Mouse (Mus musculus) cerebellum, adult 2 months (tissue): ENCODE measurements at regions not wholly inside any gene's neighbourhood (a gene's known extent, or its start where the extent isn't known, plus 50 kb on each side); places are given as distances from the start of the nearest gene placed in this dataset.
A peak's percentile ranks its signal among the peaks of the same experiment; 100 is the strongest.

Source experiments
- DNase-seq, 2 experiments: peaks; one replicate each; pipeline ENCODE4 v3.0.0; 2021
- H3K27ac ChIP-seq: fragments of 200-500 bp; 2 replicates; pipeline ENCODE4 v1.5.1; 2012; ENCODE audit warnings: low read length, control low read depth, inconsistent platforms; ENCODE audit not compliant: insufficient read depth
- H3K27me3 ChIP-seq: fragments of 200-500 bp; 2 replicates; pipeline ENCODE4 v1.6.1; 2012; ENCODE audit warnings: inconsistent platforms, mild to moderate bottlenecking, low read length, moderate library complexity; ENCODE audit not compliant: control insufficient read depth, insufficient read depth
- H3K4me1 ChIP-seq: fragments of 200-500 bp; 2 replicates; pipeline ENCODE4 v1.6.1; 2011; ENCODE audit warnings: low read length; ENCODE audit not compliant: control insufficient read depth, insufficient read depth
- H3K4me3 ChIP-seq: fragments of 200-500 bp; replicated peaks from 2 replicates; pipeline ENCODE3; 2011; ENCODE audit warnings: mild to moderate bottlenecking, low read depth, low read length, control low read depth; ENCODE audit not compliant: insufficient read depth
- CTCF ChIP-seq: fragments of 200-500 bp; IDR thresholded peaks from 2 replicates; pipeline ENCODE4 v1.5.1; 2011; ENCODE audit warnings: low read depth, mild to moderate bottlenecking, control low read depth, low read length, moderate library complexity, borderline replicate concordance; ENCODE audit not compliant: insufficient read depth
- POLR2A ChIP-seq: fragments of 200-500 bp; IDR thresholded peaks from 2 replicates; pipeline ENCODE4 v1.6.1; 2011; ENCODE audit warnings: low read length, control low read depth, borderline replicate concordance; ENCODE audit not compliant: insufficient read depth
- WGBS: fragments of 180-500 bp; shearing (Covaris S2); methylation state at CpG from one replicate; pipeline ENCODE4 v1.1.7; 2018; 5-methylcytosine and 5-hydroxymethylcytosine counted together

DNA sequence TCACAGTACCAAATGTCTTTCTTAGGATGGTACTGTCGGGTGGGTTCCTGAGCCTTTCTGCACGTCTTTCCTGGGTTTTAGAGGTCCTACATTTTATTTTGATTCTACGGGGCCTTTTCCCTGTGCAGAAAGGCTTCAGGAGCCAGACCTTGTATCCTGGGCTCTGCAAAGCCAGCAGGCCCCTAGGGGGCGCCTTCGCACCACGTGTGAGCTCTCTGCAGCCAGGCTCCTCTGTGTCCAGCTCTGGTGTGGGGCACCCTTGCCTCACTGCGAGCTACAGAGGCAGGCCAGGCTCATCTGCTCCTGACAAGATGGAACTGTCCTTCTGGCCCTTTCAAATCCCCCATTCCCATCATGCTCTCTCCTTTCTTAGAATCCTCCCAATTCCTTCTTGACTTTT lies 53.3 kb upstream of the Usp3 start:
- H3K27ac ChIP-seq: no peak overlapping the region

GRCm38 (mm10) chr9:66651306-66651705 lies 58.4 kb upstream of the Usp3 start:
- Histone ChIP-seq H3K27me3 (no peaks in the 10 kb centered on the region), H3K27ac (no peak overlapping the region), H3K4me1 (peaks cover 3% of the 10 kb centered on the region; the same call in 1 of the 2 replicates), H3K4me3 (no peak overlapping the region)
- DNase-seq: peak in 1 of 2 experiments; percentile 20
- 11% methylated on average over 6 of the region's 6 CpGs for whole genome bisulfite sequencing
- TF ChIP-seq POLR2A (no peak), CTCF (no peak)

More for the DNA sequence above, 53.3 kb upstream of the Usp3 start:
- peak; percentile 90 to 94 for DNase-seq
- Histone ChIP-seq H3K4me3 (no peak overlapping the region), H3K4me1 (peaks cover 2% of the 10 kb centered on the region; the same call in 1 of the 2 replicates), H3K27me3 (no peaks in the 10 kb centered on the region)
- WGBS: 12% methylated on average over 7 of the region's 7 CpGs
- peak; percentile 94 for TF ChIP-seq CTCF
- TF ChIP-seq POLR2A: no peak

DNA sequence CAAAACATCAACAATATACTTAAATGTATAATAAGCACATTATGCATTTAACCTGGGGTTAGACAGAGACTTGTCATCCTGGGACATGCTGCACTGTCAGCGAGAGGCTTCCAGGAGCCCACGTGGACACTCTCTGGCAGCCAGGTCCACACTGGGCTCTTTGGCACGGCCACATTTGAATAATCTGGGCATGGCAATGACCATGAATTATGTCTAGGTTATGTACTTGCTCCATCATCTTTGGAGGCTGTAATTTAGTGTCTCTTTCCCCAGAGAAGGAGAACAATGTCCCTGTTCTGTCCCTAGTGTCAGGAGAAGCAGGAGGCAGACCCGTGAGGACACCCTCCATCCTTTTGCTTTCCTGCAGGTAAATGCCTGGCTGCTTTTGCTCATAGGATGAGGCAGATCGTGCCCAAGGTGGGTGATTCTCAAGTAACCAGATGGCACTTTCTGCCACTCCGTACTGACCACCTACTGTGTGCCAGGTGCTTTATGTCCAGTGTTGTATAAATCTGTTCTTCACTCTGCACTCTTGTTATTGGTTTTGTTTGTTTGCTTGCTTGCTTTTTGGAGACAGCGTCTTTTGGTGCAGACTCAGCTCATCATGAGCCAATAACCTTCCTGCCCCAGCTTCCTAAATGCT lies 56.2 kb upstream of the Car12 start:
- TF ChIP-seq CTCF (no peak), POLR2A (no peak)

GRCm38 (mm10) chr9:66658707-66659242 lies 54.7 kb upstream of the Car12 start:
- no peak overlapping the region for H3K27ac ChIP-seq
- H3K4me1 ChIP-seq: peaks cover 19% of the 10 kb centered on the region; the same call in 1 of the 2 replicates
- H3K27me3 ChIP-seq: no peaks in the 10 kb centered on the region
- TF ChIP-seq CTCF (no peak), POLR2A (no peak)
- DNase-seq: no peak
- H3K4me3 ChIP-seq: no peak overlapping the region

More for the DNA sequence above, 56.2 kb upstream of the Car12 start:
- peak; percentile 82 to 89 for DNase-seq
- Histone ChIP-seq H3K4me3 (no peak overlapping the region), H3K4me1 (peaks cover 19% of the 10 kb centered on the region; the same call in 1 of the 2 replicates), H3K27ac (peak overlapping the region; percentile 75), H3K27me3 (no peaks in the 10 kb centered on the region)
- 8% methylated on average over 7 of the region's 7 CpGs for WGBS

GRCm38 (mm10) chr9:66659781-66660445 lies 53.6 kb upstream of the Car12 start:
- H3K27me3 ChIP-seq: no peaks in the 10 kb centered on the region
- peaks cover 19% of the 10 kb centered on the region; the same call in 1 of the 2 replicates for H3K4me1 ChIP-seq
- no peak overlapping the region for H3K4me3 ChIP-seq
- WGBS: 61% methylated on average over 11 of the region's 11 CpGs
- no peak overlapping the region for H3K27ac ChIP-seq
- no peak for TF ChIP-seq POLR2A
- no peak for DNase-seq

DNA sequence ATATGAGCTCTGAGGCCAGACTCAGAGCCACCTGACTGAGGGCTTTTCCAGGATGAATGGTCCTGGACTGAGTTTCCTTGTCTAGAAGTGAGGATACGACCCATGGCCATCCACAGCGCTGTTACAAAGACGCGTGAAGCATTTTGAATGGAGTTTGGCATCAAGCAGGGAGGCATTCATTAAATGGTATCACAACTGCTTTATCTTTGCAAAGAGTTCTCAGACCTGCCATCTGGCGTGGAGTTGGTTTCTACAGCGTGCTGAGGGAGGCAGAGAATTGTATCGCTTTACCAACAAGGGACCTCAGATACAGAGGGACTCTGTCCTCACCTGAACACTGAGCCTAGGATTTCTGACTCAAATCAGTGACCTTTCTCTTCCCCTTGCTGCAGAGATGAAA lies 51.9 kb upstream of the Car12 start:
- WGBS: 71% methylated on average over 7 of the region's 7 CpGs
- H3K27me3 ChIP-seq: no peaks in the 10 kb centered on the region
- no peak for DNase-seq
- TF ChIP-seq CTCF (no peak), POLR2A (no peak)
- no peak overlapping the region for H3K4me3 ChIP-seq
- H3K4me1 ChIP-seq: peaks cover 29% of the 10 kb centered on the region
- no peak overlapping the region for H3K27ac ChIP-seq

GRCm38 (mm10) chr9:66662443-66662842 lies 51.0 kb upstream of the Car12 start:
- peaks cover 27% of the 10 kb centered on the region for H3K4me1 ChIP-seq
- H3K27ac ChIP-seq: no peak overlapping the region
- H3K4me3 ChIP-seq: no peak overlapping the region
- 76% methylated on average over 4 of the region's 4 CpGs for WGBS
- H3K27me3 ChIP-seq: no peaks in the 10 kb centered on the region
- DNase-seq: no peak
- TF ChIP-seq CTCF (no peak), POLR2A (no peak)
